Mouse (Mus musculus) heart, embryonic 15.5 days (tissue): Measurements from ENCODE around the gene Clic1. TPM values are rescaled to one million over a fixed set of nuclear protein-coding genes. Genes with fewer than 3 reads are reported as not detected.
A peak's percentile ranks its signal among the peaks of the same experiment; 100 is the strongest.

Experiments used
- ATAC-seq: fragments of 200-750 bp; cut with Nextera tagmentation; replicated peaks from 2 replicates; pipeline ENCODE4 v1.8.0; 2017; ENCODE audit warnings: low read depth, moderate TSS enrichment; ENCODE audit not compliant: insufficient number of reproducible peaks, insufficient read depth, low FRiP score
- H3K27ac ChIP-seq: fragments of 300-500 bp; sonication (generic); 2 replicates; pipeline ENCODE4 v1.5.1; 2015; ENCODE audit warnings: mild to moderate bottlenecking, inconsistent platforms
- H3K27me3 ChIP-seq: fragments of 300-500 bp; sonication (generic); 2 replicates; pipeline ENCODE4 v1.6.1; 2015; ENCODE audit warnings: inconsistent platforms
- H3K36me3 ChIP-seq: fragments of 300-500 bp; sonication (generic); 2 replicates; pipeline ENCODE4 v1.6.1; 2015; ENCODE audit warnings: mild to moderate bottlenecking, inconsistent platforms
- H3K4me1 ChIP-seq: fragments of 300-500 bp; sonication (generic); replicated peaks from 2 replicates; pipeline ENCODE4 v1.6.1; 2015; ENCODE audit warnings: inconsistent platforms
- H3K4me2 ChIP-seq: fragments of 300-500 bp; sonication (generic); 2 replicates; pipeline ENCODE4 v1.6.1; 2015; ENCODE audit warnings: inconsistent platforms, mild to moderate bottlenecking, moderate library complexity
- H3K4me3 ChIP-seq: fragments of 300-500 bp; sonication (generic); 2 replicates; pipeline ENCODE4 v1.5.1; 2015; ENCODE audit warnings: mild to moderate bottlenecking, inconsistent platforms
- H3K9ac ChIP-seq: fragments of 300-500 bp; sonication (generic); 2 replicates; pipeline ENCODE4 v1.6.1; 2015; ENCODE audit warnings: mild to moderate bottlenecking, inconsistent platforms
- H3K9me3 ChIP-seq: fragments of 300-500 bp; sonication (generic); replicated peaks from 2 replicates; pipeline ENCODE4 v1.6.1; 2016; ENCODE audit warnings: inconsistent platforms
- WGBS: fragments of 180-500 bp; shearing (Covaris S2); methylation state at CpG from one replicate; pipeline ENCODE4 v1.1.7; 2015; ENCODE audit warnings: mixed read lengths; 5-methylcytosine and 5-hydroxymethylcytosine counted together
- polyA plus RNA-seq: library from polyadenylated mRNA; unstranded; fragments of >200 nt; fragmentation: Nextera tagmentation; extraction: Ambion mirVana; gene quantifications from 2 replicates; pipeline ENCODE4 v1.2.1, GENCODE M21; 2015

Clic1 gene
- polyA plus RNA-seq, 1 experiment from 2014 or later: 307 TPM

GRCm38 (mm10) chr17:35047688-35048087, 2.1 kb upstream of the Clic1 start:
- H3K4me3 ChIP-seq: 0 out of 2 replicates have a peak overlapping the region, but pooled peaks have one; percentile 4
- peak overlapping the region; percentile 76 for H3K4me2 ChIP-seq
- peak overlapping the region; percentile 27; the same call in 1 of the 2 replicates for H3K9ac ChIP-seq
- ATAC-seq: no peak
- no peaks in the 10 kb centered on the region for H3K9me3 ChIP-seq
- WGBS: 37% methylated on average over 1 of the region's 1 CpGs
- H3K36me3 ChIP-seq: peaks cover 5% of the 10 kb centered on the region; the same call in 1 of the 2 replicates
- H3K27me3 ChIP-seq: no peaks in the 10 kb centered on the region
- peaks cover 57% of the 10 kb centered on the region for H3K4me1 ChIP-seq
- H3K27ac ChIP-seq: peak overlapping the region; percentile 98

GRCm38 (mm10) chr17:35048149-35048931, 1.4 kb upstream of the Clic1 start:
- H3K4me2 ChIP-seq: peak overlapping the region; percentile 76
- H3K4me3 ChIP-seq: 0 out of 2 replicates have a peak overlapping the region, but pooled peaks have one; percentile 4
- no peaks in the 10 kb centered on the region for H3K9me3 ChIP-seq
- no peaks in the 10 kb centered on the region for H3K27me3 ChIP-seq
- H3K27ac ChIP-seq: peak overlapping the region; percentile 98
- H3K36me3 ChIP-seq: peaks cover 12% of the 10 kb centered on the region; the same call in 1 of the 2 replicates
- peaks cover 60% of the 10 kb centered on the region for H3K4me1 ChIP-seq
- ATAC-seq: no peak
- H3K9ac ChIP-seq: peak overlapping the region; percentile 27; the same call in 1 of the 2 replicates
- 21% methylated on average over 11 of the region's 11 CpGs for WGBS

GRCm38 (mm10) chr17:35048932-35049440, 780 bp upstream of the Clic1 start:
- WGBS: 62% methylated on average over 5 of the region's 5 CpGs
- ATAC-seq: no peak
- peak overlapping the region; percentile 76 for H3K4me2 ChIP-seq
- no peaks in the 10 kb centered on the region for H3K9me3 ChIP-seq
- peak overlapping the region; percentile 98 for H3K27ac ChIP-seq
- peaks cover 18% of the 10 kb centered on the region for H3K36me3 ChIP-seq
- no peak overlapping the region for H3K9ac ChIP-seq
- peak overlapping the region; percentile 73 for H3K4me3 ChIP-seq
- no peaks in the 10 kb centered on the region for H3K27me3 ChIP-seq
- peaks cover 64% of the 10 kb centered on the region for H3K4me1 ChIP-seq

GRCm38 (mm10) chr17:35050126-35050750, 472 bp downstream of the Clic1 start:
- Histone ChIP-seq H3K4me3 (peak overlapping the region; percentile 73), H3K4me1 (peaks cover 58% of the 10 kb centered on the region)
- ATAC-seq: peak; percentile 15

GRCm38 (mm10) chr17:35051156-35052086, 1.7 kb downstream of the Clic1 start:
- H3K4me2 ChIP-seq: peak overlapping the region; percentile 76
- peak; percentile 71 for ATAC-seq
- no peaks in the 10 kb centered on the region for H3K27me3 ChIP-seq
- H3K4me1 ChIP-seq: peaks cover 52% of the 10 kb centered on the region
- H3K27ac ChIP-seq: peak overlapping the region; percentile 98
- WGBS: under 1% methylated on average over 21 of the region's 21 CpGs
- peak overlapping the region; percentile 73 for H3K4me3 ChIP-seq
- peak overlapping the region; percentile 80 for H3K9ac ChIP-seq
- H3K36me3 ChIP-seq: peaks cover 42% of the 10 kb centered on the region
- no peaks in the 10 kb centered on the region for H3K9me3 ChIP-seq

More at GRCm38 (mm10) chr17:35050126-35050750, 472 bp downstream of the Clic1 start:
- Histone ChIP-seq H3K27ac (peak overlapping the region; percentile 98), H3K4me2 (peak overlapping the region; percentile 76), H3K9ac (peak overlapping the region; percentile 76), H3K27me3 (no peaks in the 10 kb centered on the region), H3K9me3 (no peaks in the 10 kb centered on the region), H3K36me3 (peaks cover 30% of the 10 kb centered on the region)
- under 1% methylated on average over 27 of the region's 27 CpGs for WGBS

GRCm38 (mm10) chr17:35052271-35052798, 2.6 kb downstream of the Clic1 start:
- Histone ChIP-seq H3K27me3 (no peaks in the 10 kb centered on the region), H3K27ac (peak overlapping the region; percentile 98), H3K36me3 (peaks cover 48% of the 10 kb centered on the region), H3K4me3 (peak overlapping the region; percentile 73), H3K9ac (peak overlapping the region; percentile 80), H3K4me1 (peaks cover 46% of the 10 kb centered on the region), H3K9me3 (no peaks in the 10 kb centered on the region), H3K4me2 (peak overlapping the region; percentile 76)
- WGBS: 55% methylated on average over 12 of the region's 12 CpGs
- ATAC-seq: no peak

- Histone ChIP-seq H3K27ac (peak overlapping the region; percentile 33; the same call in 1 of the 2 replicates), H3K36me3 (peaks cover 63% of the 10 kb centered on the region), H3K9ac (no peak overlapping the region), H3K4me1 (peaks cover 41% of the 10 kb centered on the region), H3K9me3 (no peaks in the 10 kb centered on the region), H3K4me2 (no peak overlapping the region), H3K4me3 (no peak overlapping the region), H3K27me3 (no peaks in the 10 kb centered on the region)
- WGBS: 85% methylated on average over 7 of the region's 7 CpGs
- no peak for ATAC-seq
These were observed 6.1 kb downstream of the Clic1 start for GRCm38 (mm10) chr17:35055691-35056495.

- Histone ChIP-seq H3K4me1 (peaks cover 41% of the 10 kb centered on the region), H3K27me3 (no peaks in the 10 kb centered on the region), H3K27ac (no peak overlapping the region), H3K36me3 (peaks cover 73% of the 10 kb centered on the region), H3K9ac (no peak overlapping the region), H3K9me3 (no peaks in the 10 kb centered on the region), H3K4me2 (no peak overlapping the region), H3K4me3 (no peak overlapping the region)
- WGBS: 77% methylated on average over 3 of the region's 3 CpGs
- no peak for ATAC-seq
These were observed 7.3 kb downstream of the Clic1 start for GRCm38 (mm10) chr17:35057090-35057489.

GRCm38 (mm10) chr17:35058316-35058715, 8.6 kb downstream of the Clic1 start:
- WGBS: 56% methylated on average over 9 of the region's 9 CpGs
- H3K27ac ChIP-seq: peak overlapping the region; percentile 93
- H3K36me3 ChIP-seq: peaks cover 61% of the 10 kb centered on the region
- no peak overlapping the region; the same call in 1 of the 2 replicates for H3K4me2 ChIP-seq
- no peak for ATAC-seq
- H3K4me1 ChIP-seq: peaks cover 32% of the 10 kb centered on the region
- H3K9ac ChIP-seq: 0 out of 2 replicates have a peak overlapping the region, but pooled peaks have one; percentile 74
- no peaks in the 10 kb centered on the region for H3K27me3 ChIP-seq
- H3K4me3 ChIP-seq: peak overlapping the region; percentile 73
- H3K9me3 ChIP-seq: no peaks in the 10 kb centered on the region
